Comparison of ENCODE assay signal across 1 mouse cellular context in genomic region chr3:60948897-60949296, GRCm38 (mm10).
TF ChIP-seq lines count a peak whose summit lies in the region.

No protein-coding gene starts in this region.

TF ChIP-seq in MEL, 35 proteins besides CTCF, POLR2A, EP300 and RAD21 (continued from another document):
- TF ChIP-seq UBTF (IDR thresholded peaks at IDR 0.05; ENCODE audit: borderline replicate concordance, insufficient read depth, low read depth, low read length), result no peak
- no peak for TF ChIP-seq ZNF384 (IDR thresholded peaks at IDR 0.05; ENCODE audit: low read depth, low read length)
- no peak for TF ChIP-seq SMC3 (IDR thresholded peaks at IDR 0.05; ENCODE audit: low read depth, low read length)
- TF ChIP-seq CHD1 (IDR thresholded peaks at IDR 0.05; ENCODE audit: low read depth, low read length), result no peak
- peak; percentile 93 for TF ChIP-seq MYB (IDR thresholded peaks at IDR 0.05; ENCODE audit: low read depth, low read length)
- TF ChIP-seq TCF12 (IDR thresholded peaks at IDR 0.05; ENCODE audit: low read depth, low read length), result peak; percentile 85
- no peak for TF ChIP-seq ZKSCAN1 (IDR thresholded peaks at IDR 0.05; ENCODE audit: low read depth, low read length)
- TF ChIP-seq RCOR1 (IDR thresholded peaks at IDR 0.05; ENCODE audit: low read depth, low read length), result peak; percentile 57; the same call in 1 of the 2 replicates
- peak; percentile 52; the same call in 1 of the 2 replicates for TF ChIP-seq MAFK (IDR thresholded peaks at IDR 0.05; ENCODE audit: borderline replicate concordance, low read depth, low read length)
- peak; percentile 51 for TF ChIP-seq KAT2A (conservative IDR thresholded peaks at IDR 0.05; ENCODE audit: low read depth, low read length)
- TF ChIP-seq HCFC1 (IDR thresholded peaks at IDR 0.05; ENCODE audit: low read depth, low read length), result 0 out of 2 replicates have a peak, but pooled peaks have one; percentile 15
- TF ChIP-seq TBP (IDR thresholded peaks at IDR 0.05; ENCODE audit: low read depth, low read length), result no peak
- TF ChIP-seq MYC (IDR thresholded peaks at IDR 0.05; ENCODE audit: low read depth, low read length), result peak; percentile 55; the same call in 1 of the 2 replicates
- no peak; a peak in 1 of 4 replicates for TF ChIP-seq USF2 (IDR thresholded peaks at IDR 0.05; ENCODE audit: borderline replicate concordance in 1 of 2, insufficient read depth in 1 of 2, low read depth in 1 of 2, low read length in 2 of 2)
- peak; percentile 58; the same call in 1 of the 2 replicates for TF ChIP-seq MXI1 (IDR thresholded peaks at IDR 0.05; ENCODE audit: low read depth, low read length)
- TF ChIP-seq NELFE (IDR thresholded peaks at IDR 0.05; ENCODE audit: low read depth, low read length), result 0 out of 2 replicates have a peak, but pooled peaks have one; percentile 30
- peak; percentile 90 for TF ChIP-seq MAX (IDR thresholded peaks at IDR 0.05; ENCODE audit: low read length)
- no peak for TF ChIP-seq NRF1 (IDR thresholded peaks at IDR 0.05; ENCODE audit: insufficient read depth, low read depth, low read length, poor library complexity, severe bottlenecking)
- peak; percentile 82 for TF ChIP-seq SIN3A (IDR thresholded peaks at IDR 0.05; ENCODE audit: low read length)
TF ChIP-seq in MEL: peak in this region for 18.
